Mouse (Mus musculus) liver, embryonic 16.5 days (tissue): ENCODE data around the gene Xylt1. TPM values are rescaled to one million over a fixed set of nuclear protein-coding genes. Genes with fewer than 3 reads are reported as not detected.

Experiments used
- ATAC-seq: fragments of 200-750 bp; cut with Nextera tagmentation; 2 replicates; pipeline ENCODE4 v1.8.0; 2017; ENCODE audit warnings: low read depth, mild to moderate bottlenecking, moderate number of reproducible peaks, moderate library complexity
- H3K27ac ChIP-seq: fragments of 300-500 bp; sonication (generic); 2 replicates; pipeline ENCODE4 v1.5.1; 2014; ENCODE audit warnings: mild to moderate bottlenecking, low read length
- H3K27me3 ChIP-seq: fragments of 300-500 bp; sonication (generic); 2 replicates; pipeline ENCODE4 v1.6.1; 2014; ENCODE audit warnings: low read depth, low read length, mixed read lengths; ENCODE audit not compliant: control insufficient read depth, insufficient read depth
- H3K36me3 ChIP-seq: fragments of 300-500 bp; sonication (generic); 2 replicates; pipeline ENCODE4 v1.6.1; 2014; ENCODE audit warnings: mild to moderate bottlenecking; ENCODE audit not compliant: control insufficient read depth, insufficient read depth
- H3K4me1 ChIP-seq: fragments of 300-500 bp; sonication (generic); 2 replicates; pipeline ENCODE4 v1.6.1; 2014; ENCODE audit warnings: low read depth, low read length, mixed read lengths; ENCODE audit not compliant: control insufficient read depth
- H3K4me2 ChIP-seq: fragments of 300-500 bp; sonication (generic); 2 replicates; pipeline ENCODE4 v1.6.1; 2014; ENCODE audit warnings: low read depth, low read length, mixed read lengths
- H3K4me3 ChIP-seq: fragments of 300-500 bp; sonication (generic); 2 replicates; pipeline ENCODE4 v1.5.1; 2014; ENCODE audit warnings: low read depth, mild to moderate bottlenecking, low read length
- H3K9ac ChIP-seq: fragments of 300-500 bp; sonication (generic); 2 replicates; pipeline ENCODE4 v1.6.1; 2014; ENCODE audit warnings: low read depth, low read length
- H3K9me3 ChIP-seq: fragments of 300-500 bp; sonication (generic); replicated peaks from 2 replicates; pipeline ENCODE4 v1.6.1; 2016; ENCODE audit warnings: low read length; ENCODE audit not compliant: control insufficient read depth
- WGBS: fragments of 180-500 bp; shearing (Covaris S2); extraction: QIAGEN DNeasy Blood & Tissue Kit; methylation state at CpG from one replicate; pipeline ENCODE4 v1.1.7; 2014; ENCODE audit not compliant: insufficient replicate concordance; 5-methylcytosine and 5-hydroxymethylcytosine counted together
- polyA plus RNA-seq: library from polyadenylated mRNA; unstranded; fragments of >200 nt; fragmentation: Nextera tagmentation; extraction: Ambion mirVana; gene quantifications from 2 replicates; pipeline ENCODE4 v1.2.1, GENCODE M21; 2015

Gene Xylt1
- 0.20 and 0.22 TPM in 2 replicates for polyA plus RNA-seq

- Histone ChIP-seq H3K4me2 (peak within 1 kb of the TSS; percentile 77), H3K9ac (peak within 1 kb of the TSS; percentile 62), H3K27ac (no peak within 1 kb of the TSS), H3K36me3 (no peaks in the 10 kb centered on the region), H3K4me3 (peak within 1 kb of the TSS; percentile 67), H3K9me3 (no peaks in the 10 kb centered on the region), H3K4me1 (no peaks in the 10 kb centered on the region; the same call in 1 of the 2 replicates), H3K27me3 (peaks cover 33% of the 10 kb centered on the region)
- ATAC-seq = peak; percentile 79
- under 1% methylated on average over 38 of the region's 69 CpGs for WGBS
These were observed at the start of gene Xylt1 for GRCm38 (mm10) chr7:117380418-117381187. Xylt1 (plus strand) TSS chr7:117380979.

GRCm38 (mm10) chr7:117333936-117334335 lies 46.8 kb upstream of the Xylt1 start:
- H3K27me3 ChIP-seq = no peaks in the 10 kb centered on the region
- no peak for ATAC-seq
- H3K4me2 ChIP-seq = no peak overlapping the region

GRCm38 (mm10) chr7:117356316-117356715 lies 24.5 kb upstream of the Xylt1 start:
- H3K9ac ChIP-seq = no peak overlapping the region
- no peaks in the 10 kb centered on the region for H3K36me3 ChIP-seq
- no peak overlapping the region for H3K4me2 ChIP-seq
- H3K4me1 ChIP-seq = no peaks in the 10 kb centered on the region
- WGBS = 71% methylated on average over 2 of the region's 2 CpGs
- no peaks in the 10 kb centered on the region for H3K27me3 ChIP-seq
- ATAC-seq = no peak
- H3K9me3 ChIP-seq = no peaks in the 10 kb centered on the region
- H3K4me3 ChIP-seq = no peak overlapping the region
- H3K27ac ChIP-seq = no peak overlapping the region

More at GRCm38 (mm10) chr7:117333936-117334335, 46.8 kb upstream of the Xylt1 start:
- Histone ChIP-seq H3K4me1 (no peaks in the 10 kb centered on the region), H3K27ac (no peak overlapping the region), H3K36me3 (no peaks in the 10 kb centered on the region), H3K9me3 (no peaks in the 10 kb centered on the region), H3K9ac (no peak overlapping the region), H3K4me3 (no peak overlapping the region)
- 50% methylated on average over 5 of the region's 5 CpGs for WGBS

GRCm38 (mm10) chr7:117357425-117358194 lies 23.2 kb upstream of the Xylt1 start:
- no peaks in the 10 kb centered on the region for H3K9me3 ChIP-seq
- no peak overlapping the region for H3K4me3 ChIP-seq
- no peak overlapping the region for H3K9ac ChIP-seq
- no peaks in the 10 kb centered on the region for H3K4me1 ChIP-seq
- H3K27ac ChIP-seq = no peak overlapping the region
- no peaks in the 10 kb centered on the region for H3K27me3 ChIP-seq
- 64% methylated on average over 6 of the region's 6 CpGs for WGBS
- no peak for ATAC-seq
- no peaks in the 10 kb centered on the region for H3K36me3 ChIP-seq
- no peak overlapping the region for H3K4me2 ChIP-seq

GRCm38 (mm10) chr7:117361281-117361680 lies 19.5 kb upstream of the Xylt1 start:
- Histone ChIP-seq H3K36me3 (no peaks in the 10 kb centered on the region), H3K9ac (no peak overlapping the region), H3K27ac (no peak overlapping the region), H3K4me1 (no peaks in the 10 kb centered on the region), H3K9me3 (no peaks in the 10 kb centered on the region), H3K4me3 (no peak overlapping the region), H3K27me3 (no peaks in the 10 kb centered on the region), H3K4me2 (no peak overlapping the region)
- 53% methylated on average over 2 of the region's 2 CpGs for WGBS
- no peak for ATAC-seq

GRCm38 (mm10) chr7:117362493-117362892 lies 18.3 kb upstream of the Xylt1 start:
- ATAC-seq = no peak
- Histone ChIP-seq H3K4me1 (no peaks in the 10 kb centered on the region), H3K9me3 (no peaks in the 10 kb centered on the region), H3K36me3 (no peaks in the 10 kb centered on the region), H3K27ac (no peak overlapping the region), H3K27me3 (no peaks in the 10 kb centered on the region), H3K4me3 (no peak overlapping the region), H3K4me2 (no peak overlapping the region), H3K9ac (no peak overlapping the region)
- 48% methylated on average over 4 of the region's 4 CpGs for WGBS

- 65% methylated on average over 6 of the region's 6 CpGs for WGBS
- Histone ChIP-seq H3K27ac (no peak overlapping the region), H3K27me3 (no peaks in the 10 kb centered on the region), H3K36me3 (no peaks in the 10 kb centered on the region), H3K4me3 (no peak overlapping the region), H3K4me1 (no peaks in the 10 kb centered on the region), H3K4me2 (no peak overlapping the region), H3K9ac (no peak overlapping the region), H3K9me3 (no peaks in the 10 kb centered on the region)
- no peak for ATAC-seq
These were observed 12.0 kb upstream of the Xylt1 start for GRCm38 (mm10) chr7:117368647-117369289.

GRCm38 (mm10) chr7:117369290-117369941 lies 11.4 kb upstream of the Xylt1 start:
- H3K4me1 ChIP-seq = no peaks in the 10 kb centered on the region
- no peaks in the 10 kb centered on the region for H3K9me3 ChIP-seq
- H3K27me3 ChIP-seq = no peaks in the 10 kb centered on the region
- H3K4me3 ChIP-seq = no peak overlapping the region
- no peak overlapping the region for H3K27ac ChIP-seq
- 64% methylated on average over 5 of the region's 5 CpGs for WGBS
- ATAC-seq = no peak
- no peaks in the 10 kb centered on the region for H3K36me3 ChIP-seq
- no peak overlapping the region for H3K9ac ChIP-seq
- no peak overlapping the region for H3K4me2 ChIP-seq
